Mouse (Mus musculus) forebrain, embryonic 12.5 days (tissue): ENCODE data around the gene Asap2. TPM values are rescaled to one million over a fixed set of nuclear protein-coding genes. Genes with fewer than 3 reads are reported as not detected.

Experiments used
- ATAC-seq: fragments of 200-750 bp; cut with Nextera tagmentation; 2 replicates; pipeline ENCODE4 v1.8.0; 2017; ENCODE audit warnings: moderate TSS enrichment; ENCODE audit not compliant: low FRiP score
- H3K27ac ChIP-seq: fragments of 300-500 bp; sonication (generic); 2 replicates; pipeline ENCODE4 v1.5.1; 2016; ENCODE audit warnings: mild to moderate bottlenecking
- H3K27me3 ChIP-seq: fragments of 300-500 bp; sonication (generic); 2 replicates; pipeline ENCODE4 v1.6.1; 2016; ENCODE audit warnings: mild to moderate bottlenecking
- H3K36me3 ChIP-seq: fragments of 300-500 bp; sonication (generic); replicated peaks from 2 replicates; pipeline ENCODE4 v1.6.1; 2016; ENCODE audit warnings: mild to moderate bottlenecking
- H3K4me1 ChIP-seq: fragments of 300-500 bp; sonication (generic); 2 replicates; pipeline ENCODE4 v1.6.1; 2016
- H3K4me2 ChIP-seq: fragments of 300-500 bp; sonication (generic); 2 replicates; pipeline ENCODE4 v1.6.1; 2016; ENCODE audit warnings: mild to moderate bottlenecking, moderate library complexity
- H3K4me3 ChIP-seq: fragments of 300-500 bp; sonication (generic); replicated peaks from 2 replicates; pipeline ENCODE4 v1.5.1; 2016; ENCODE audit warnings: mild to moderate bottlenecking
- H3K9ac ChIP-seq: fragments of 300-500 bp; sonication (generic); 2 replicates; pipeline ENCODE4 v1.6.1; 2016; ENCODE audit warnings: mild to moderate bottlenecking
- H3K9me3 ChIP-seq: fragments of 300-500 bp; sonication (generic); 2 replicates; pipeline ENCODE4 v1.6.1; 2016
- WGBS: fragments of 180-500 bp; shearing (Covaris S2); methylation state at CpG from one replicate; pipeline ENCODE4 v1.1.7; 2016; 5-methylcytosine and 5-hydroxymethylcytosine counted together
- polyA plus RNA-seq: library from polyadenylated mRNA; unstranded; fragments of >200 nt; fragmentation: Nextera tagmentation; extraction: Ambion mirVana; gene quantifications from 2 replicates; pipeline ENCODE4 v1.2.1, GENCODE M21; 2016

Asap2 gene
- polyA plus RNA-seq, 1 experiment from 2014 or later = 18.6 TPM

- Histone ChIP-seq H3K9ac (no peak overlapping the region), H3K4me1 (peaks cover 9% of the 10 kb centered on the region), H3K27me3 (no peaks in the 10 kb centered on the region), H3K27ac (no peak overlapping the region), H3K4me3 (no peak overlapping the region), H3K36me3 (peaks cover 53% of the 10 kb centered on the region), H3K9me3 (no peaks in the 10 kb centered on the region), H3K4me2 (no peak overlapping the region)
- no peak for ATAC-seq
- 79% methylated on average over 12 of the region's 12 CpGs for WGBS
Observed at GRCm38 (mm10) chr12:21318143-21318895, 328.1 kb downstream of the Asap2 start.
